Mouse (Mus musculus) ZHBTc4 (cell line): ENCODE measurements around the gene B4galnt2.

Source experiments
- DNase-seq: peaks from one replicate; pipeline ENCODE4 v3.0.0-alpha.2; 2011; ENCODE audit warnings: low read depth, low spot score

Gene B4galnt2

GRCm38 (mm10) chr11:95826317-95827167 is 88.1 kb downstream of the B4galnt2 start:
- no peak for DNase-seq

GRCm38 (mm10) chr11:95825625-95826024 is 89.1 kb downstream of the B4galnt2 start:
- no peak for DNase-seq

- DNase-seq, result no peak
Measured at GRCm38 (mm10) chr11:95824877-95825243, 89.8 kb downstream of the B4galnt2 start.

- peak; percentile 94 for DNase-seq
Measured at GRCm38 (mm10) chr11:95824071-95824876, 90.4 kb downstream of the B4galnt2 start, which contains the start of gene Phospho1. TSS of gene Phospho1 (plus strand) at chr11:95824499.

GRCm38 (mm10) chr11:95822437-95822836 is 92.3 kb downstream of the B4galnt2 start:
- no peak for DNase-seq

- DNase-seq, result no peak
Measured at GRCm38 (mm10) chr11:95821511-95821910, 93.2 kb downstream of the B4galnt2 start.

- no peak for DNase-seq
Measured at GRCm38 (mm10) chr11:95819138-95819537, 95.6 kb downstream of the B4galnt2 start.
